11 mouse cellular contexts compared by ENCODE assay signal in the genomic region with DNA sequence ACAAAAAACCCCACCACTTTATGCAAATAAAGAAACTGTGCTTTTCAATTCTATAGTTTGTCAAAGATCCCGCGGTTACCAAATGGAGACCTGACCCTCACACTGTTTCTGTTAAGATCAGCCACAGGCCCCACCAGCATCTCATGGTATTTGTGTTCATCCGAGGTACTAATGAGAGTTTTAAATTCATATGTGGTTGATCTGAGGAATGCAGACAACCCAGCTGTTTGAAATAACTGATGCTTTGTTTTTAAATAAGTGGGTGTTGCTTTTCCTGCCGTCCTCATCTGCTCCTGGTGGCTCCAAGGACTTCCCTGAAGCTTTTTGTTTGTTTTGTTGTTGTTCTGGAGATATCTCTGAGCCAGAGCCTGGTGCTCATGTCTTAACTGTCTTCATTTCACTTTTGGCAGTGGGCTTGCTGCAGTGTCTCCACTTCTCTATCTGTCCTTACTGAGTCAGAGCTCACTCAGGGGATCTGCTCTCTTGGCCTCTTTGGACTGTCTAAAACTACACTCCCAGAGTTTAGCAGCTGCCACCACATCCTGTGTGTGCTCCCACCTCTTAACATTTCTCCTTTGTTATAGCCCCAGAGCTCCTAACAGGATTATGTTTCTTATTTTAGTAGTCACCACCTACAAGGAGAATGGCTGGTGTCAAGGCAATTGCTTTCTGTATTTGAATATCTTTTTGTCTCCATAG. TPM values are rescaled to one million over a fixed set of nuclear protein-coding genes. Genes with fewer than 3 reads are reported as not detected.
A peak's percentile ranks its signal among the peaks of the same experiment; 100 is the strongest.
DNase-seq lines count a peak whose midpoint lies in the region; ATAC-seq and TF ChIP-seq lines count a peak whose summit lies in the region.
"Had no signal": no experiment of that assay in that cellular context is flagged by ENCODE, and none has a peak within 500 bp of the region (broad histone marks: within the 10 kb centered on the region; RNA-seq: fewer than 3 reads in every experiment).

No protein-coding gene starts in this region.

- no peaks in the 10 kb centered on the region for H3K9me3 ChIP-seq in midbrain, embryonic 12.5 days
- H3K9me3 ChIP-seq in midbrain, embryonic 15.5 days: no peaks in the 10 kb centered on the region
- H3K9me3 ChIP-seq: limb, embryonic 12.5 days had no signal

- H3K4me2 ChIP-seq in midbrain, embryonic 12.5 days (replicated peaks): no peak overlapping the region
- no peak overlapping the region for H3K4me2 ChIP-seq in midbrain, embryonic 15.5 days
- H3K4me2 ChIP-seq in myocyte (ENCODE audit: low read depth): peak overlapping the region; percentile 86
- H3K4me2 ChIP-seq: limb, embryonic 12.5 days had no signal

- H3K4me1 ChIP-seq in midbrain, embryonic 12.5 days: peaks cover 9% of the 10 kb centered on the region
- no peaks in the 10 kb centered on the region for H3K4me1 ChIP-seq in midbrain, embryonic 15.5 days

- H3K36me3 ChIP-seq in midbrain, embryonic 12.5 days: no peaks in the 10 kb centered on the region
- H3K36me3 ChIP-seq in midbrain, embryonic 15.5 days (replicated peaks): no peaks in the 10 kb centered on the region
- H3K36me3 ChIP-seq in myocyte (ENCODE audit: control insufficient read depth, insufficient read depth): no peaks in the 10 kb centered on the region
- H3K36me3 ChIP-seq: limb, embryonic 12.5 days had no signal

- ATAC-seq in midbrain, embryonic 12.5 days (ENCODE audit: low FRiP score, low read depth): peak; percentile 58; the same call in 1 of the 2 replicates
- no peak for ATAC-seq in midbrain, embryonic 15.5 days (replicated peaks)

- no peak for TF ChIP-seq POLR2A in myocyte (IDR thresholded peaks at IDR 0.05; ENCODE audit: insufficient read length, low read depth)

- H3ac ChIP-seq in myocyte (ENCODE audit: control insufficient read depth, insufficient read length): no peak overlapping the region

- no peak overlapping the region for H3K27ac ChIP-seq in midbrain, embryonic 12.5 days (replicated peaks)
- H3K27ac ChIP-seq in midbrain, embryonic 15.5 days: no peak overlapping the region
- H3K27ac ChIP-seq: limb, embryonic 12.5 days; stomach, postnatal 0 days had no signal

- 46% methylated on average over 4 of the region's 4 CpGs for WGBS in midbrain, embryonic 12.5 days
- WGBS in midbrain, embryonic 15.5 days: 35% methylated on average over 4 of the region's 4 CpGs

- H3K4me3 ChIP-seq in midbrain, embryonic 12.5 days: no peak overlapping the region
- no peak overlapping the region for H3K4me3 ChIP-seq in midbrain, embryonic 15.5 days
- no peak overlapping the region for H3K4me3 ChIP-seq in myocyte
- H3K4me3 ChIP-seq: limb, embryonic 12.5 days had no signal

- DNase-seq in heart, adult 11 months: peak; percentile 96
- DNase-seq in heart, postnatal 4 days: no peak
- peak; percentile 56 to 62 for DNase-seq in heart, adult 9 months (ENCODE audit: low spot score in 2 of 2)
- DNase-seq in layer of hippocampus, adult 11-12 months (ENCODE audit: low spot score): no peak
- no peak for DNase-seq in layer of hippocampus, adult 9-10 months (ENCODE audit: low spot score)
- DNase-seq: layer of hippocampus, adult 9-11 months had no signal

- H3K9ac ChIP-seq in midbrain, embryonic 12.5 days (replicated peaks): no peak overlapping the region
- no peak overlapping the region for H3K9ac ChIP-seq in midbrain, embryonic 15.5 days
- H3K9ac ChIP-seq: limb, embryonic 12.5 days had no signal

- H3K79me2 ChIP-seq in myocyte (ENCODE audit: control insufficient read depth, insufficient read depth): no peaks in the 10 kb centered on the region

- no peaks in the 10 kb centered on the region for H3K27me3 ChIP-seq in midbrain, embryonic 12.5 days
- no peaks in the 10 kb centered on the region for H3K27me3 ChIP-seq in midbrain, embryonic 15.5 days (replicated peaks)
- no peaks in the 10 kb centered on the region for H3K27me3 ChIP-seq in myocyte (ENCODE audit: control insufficient read depth, insufficient read depth, insufficient read length)
- H3K27me3 ChIP-seq: limb, embryonic 12.5 days had no signal

TF ChIP-seq in myocyte, 11 proteins besides CTCF, POLR2A, EP300 and RAD21:
- TF ChIP-seq USF1 (IDR thresholded peaks at IDR 0.05; ENCODE audit: low read depth): no peak
- TF ChIP-seq POLR2AphosphoS2 (IDR thresholded peaks at IDR 0.05; ENCODE audit: insufficient read length, low read depth): no peak
- no peak for TF ChIP-seq CEBPB (IDR thresholded peaks at IDR 0.05; ENCODE audit: insufficient read depth, poor library complexity, severe bottlenecking)
- peak in 1 of 3 experiments; percentile 35 for TF ChIP-seq MYOG (IDR thresholded peaks at IDR 0.05; ENCODE audit: control insufficient read depth in 1 of 3, insufficient read depth in 1 of 3, insufficient read length in 2 of 3, low read depth in 2 of 3)
- TF ChIP-seq E2F4 (IDR thresholded peaks at IDR 0.05; ENCODE audit: insufficient read depth): no peak
- TF ChIP-seq MYOD1 (IDR thresholded peaks at IDR 0.05; ENCODE audit: control insufficient read depth in 1 of 3, insufficient read length in 2 of 3, low read depth in 2 of 3): peak; percentile 21 to 53 (median 48)
- TF ChIP-seq SRF (IDR thresholded peaks at IDR 0.05; ENCODE audit: control insufficient read depth, insufficient read length, low read depth): no peak
- no peak for TF ChIP-seq TCF3 (IDR thresholded peaks at IDR 0.05; ENCODE audit: insufficient read length, low read depth)
- TF ChIP-seq TCF12 (IDR thresholded peaks at IDR 0.05; ENCODE audit: insufficient read depth, poor library complexity, severe bottlenecking): peak; percentile 45
- TF ChIP-seq REST (IDR thresholded peaks at IDR 0.05; ENCODE audit: insufficient read depth, insufficient read length): no peak
- TF ChIP-seq MAX (IDR thresholded peaks at IDR 0.05; ENCODE audit: low read depth): no peak

RNA-seq across cellular contexts. Expression of a gene that starts 39.1 kb away (rescaled TPM):
- 100 to 1,000 TPM; 148 to 160 TPM for total RNA-seq in heart, postnatal 4 days (2021)
- 10.8 and 11.6 TPM in 2 replicates for polyA plus RNA-seq in midbrain, embryonic 12.5 days (2016; fragmentation: Nextera tagmentation; extraction: Ambion mirVana)
- polyA plus RNA-seq in midbrain, embryonic 15.5 days (2015; fragmentation: Nextera tagmentation; extraction: Ambion mirVana): 25.4 and 28.1 TPM in 2 replicates
- 16.0 TPM for polyA plus RNA-seq in myocyte (2012; fragmentation: generic; extraction: Trizol)

Comparison
In these comparisons a context has a peak if more than half of its experiments do, and no peak if none do; other contexts are left out.
1. DNase-seq: peak in heart, adult 11 months (single experiment) and heart, adult 9 months (2 of 2); none in heart, postnatal 4 days (single experiment), layer of hippocampus, adult 11-12 months (single experiment) and layer of hippocampus, adult 9-10 months (single experiment).